Comparison of ENCODE assay signal across 27 mouse cellular contexts in genomic region chr1:54993581-54993980, GRCm38 (mm10). TPM values are rescaled to one million over a fixed set of nuclear protein-coding genes. Genes with fewer than 3 reads are reported as not detected.
DNase-seq lines count a peak whose midpoint lies in the region; ATAC-seq and TF ChIP-seq lines count a peak whose summit lies in the region.
"Had no signal": no experiment of that assay in that cellular context is flagged by ENCODE, and none has a peak within 500 bp of the region (broad histone marks: within the 10 kb centered on the region; RNA-seq: fewer than 3 reads in every experiment).

No protein-coding gene starts in this region.

- H3K4me1 ChIP-seq in G1E (ENCODE audit: insufficient read depth, low read depth, low read length), result peaks cover 16% of the 10 kb centered on the region; the same call in 1 of the 2 replicates
- H3K4me1 ChIP-seq: forebrain, embryonic 12.5 days; heart, embryonic 13.5 days; lung, embryonic 15.5 days; neural tube, embryonic 12.5 days had no signal

- ATAC-seq in G1E (ENCODE audit: extremely low read depth, insufficient number of reproducible peaks, low FRiP score, poor library complexity, severe bottlenecking), result peak; percentile 30
- ATAC-seq: forebrain, postnatal 0 days; intestine, postnatal 0 days; Patski had no signal

- no peaks in the 10 kb centered on the region for H3K9me3 ChIP-seq in G1E (replicated peaks)
- H3K9me3 ChIP-seq: forebrain, embryonic 12.5 days; heart, embryonic 13.5 days; lung, embryonic 15.5 days; neural tube, embryonic 12.5 days had no signal

- peaks cover 90% of the 10 kb centered on the region for H3K36me3 ChIP-seq in G1E (replicated peaks)

- no peak for TF ChIP-seq CTCF in G1E (IDR thresholded peaks at IDR 0.05; ENCODE audit: low read depth, low read length)

- H3K4me3 ChIP-seq in G1E (ENCODE audit: low read depth, low read length), result no peak overlapping the region
- H3K4me3 ChIP-seq: erythroblast, embryonic 14.5 days; forebrain, embryonic 12.5 days; heart, embryonic 13.5 days; lung, embryonic 15.5 days; myocyte; neural tube, embryonic 12.5 days had no signal

- no peaks in the 10 kb centered on the region for H3K27me3 ChIP-seq in G1E (ENCODE audit: insufficient read depth, low read length)
- H3K27me3 ChIP-seq: forebrain, embryonic 12.5 days; heart, embryonic 13.5 days; lung, embryonic 15.5 days; neural tube, embryonic 12.5 days; Patski had no signal

- DNase-seq in adrenal gland, postnatal 10 days, result peak; percentile 15
- DNase-seq in adrenal gland, adult 18-20 months (ENCODE audit: low spot score in 2 of 2), result no peak
- DNase-seq in 3134 (ENCODE audit: extremely low read depth, insufficient read length, low spot score) (peak; percentile 13), G1E (ENCODE audit: low spot score) (no peak)
- peak; percentile 26 to 49 for DNase-seq in adrenal gland, postnatal 36 days
- DNase-seq in urinary bladder, adult 2 months (ENCODE audit: low spot score), result no peak
- no peak for DNase-seq in urinary bladder, postnatal 25 days (ENCODE audit: low spot score)
- DNase-seq in spleen, postnatal 36 days (ENCODE audit: low spot score in 2 of 2), result no peak
- DNase-seq: B cell, adult 2 months; cerebellum, adult 11 months; cerebellum, adult 9-11 months; forebrain, postnatal 0 days; gastrocnemius, postnatal 25 days; kidney, adult 9 months; kidney, postnatal 10 days; lung, postnatal 36 days; right cerebral cortex, adult 18-20 months; thymus, adult 2 months; thymus, postnatal 4 days had no signal

RNA-seq across cellular contexts. Expression of gene Sf3b1, which starts 33.7 kb away (rescaled TPM):
- total RNA-seq in adrenal gland, postnatal 10 days (2021), result 100 to 1,000 TPM; 117 to 148 TPM
- 100 to 1,000 TPM; 105 to 117 TPM for total RNA-seq in adrenal gland, adult 18-20 months (2021)
- 522 and 578 TPM in 2 replicates for total RNA-seq in G1E (2014; fragmentation: Nextera tagmentation)
- total RNA-seq in G1E (2017), result 670 and 758 TPM in 2 replicates
- polyA plus RNA-seq in G1E (2012), result 31.8 and 35.3 TPM in 2 replicates
- 100 to 1,000 TPM; 139 to 141 TPM for total RNA-seq in adrenal gland, postnatal 36 days (2021)
- 156 and 180 TPM in 2 replicates for polyA plus RNA-seq in urinary bladder, adult 2 months (2012; rRNA removed)

RNA-seq across cellular contexts. Expression of gene Coq10b, which starts 59.0 kb away (rescaled TPM):
- 10 to 100 TPM; 35.7 to 82.2 TPM for total RNA-seq in adrenal gland, postnatal 10 days (2021)
- 100 to 1,000 TPM; 113 to 139 TPM for total RNA-seq in adrenal gland, adult 18-20 months (2021)
- 29.8 and 50.3 TPM in 2 replicates for total RNA-seq in G1E (2014; fragmentation: Nextera tagmentation)
- 36.2 and 48.2 TPM in 2 replicates for total RNA-seq in G1E (2017)
- 3.6 and 4.7 TPM in 2 replicates for polyA plus RNA-seq in G1E (2012)
- total RNA-seq in adrenal gland, postnatal 36 days (2021), result 100 to 1,000 TPM; 142 to 168 TPM
- polyA plus RNA-seq in urinary bladder, adult 2 months (2012; rRNA removed), result 63.1 and 78.4 TPM in 2 replicates

Comparison
In these comparisons a context has a peak if more than half of its experiments do, and no peak if none do; other contexts are left out.
1. DNase-seq: peak in adrenal gland, postnatal 10 days (single experiment), 3134 (single experiment) and adrenal gland, postnatal 36 days (2 of 2); none in adrenal gland, adult 18-20 months (0 of 2), G1E (single experiment), urinary bladder, adult 2 months (single experiment), urinary bladder, postnatal 25 days (single experiment) and spleen, postnatal 36 days (0 of 2).